Mouse (Mus musculus) C2C12 (cell line): ENCODE data around the gene Fsd2. TPM values are rescaled to one million over a fixed set of nuclear protein-coding genes. Genes with fewer than 3 reads are reported as not detected.

Experiments used
- H3K27me3 ChIP-seq: one replicate; pipeline ENCODE4 v1.6.1; 2011; ENCODE audit not compliant: control insufficient read depth, insufficient read depth, insufficient read length
- H3K36me3 ChIP-seq: one replicate; pipeline ENCODE4 v1.6.1; 2011; ENCODE audit not compliant: control insufficient read depth, insufficient read depth
- H3K4me3 ChIP-seq: one replicate; pipeline ENCODE4 v1.5.1; 2011; ENCODE audit warnings: mild to moderate bottlenecking, control low read depth; ENCODE audit not compliant: poor library complexity, insufficient read depth, severe bottlenecking
- H3K79me2 ChIP-seq: one replicate; pipeline ENCODE4 v1.6.1; 2011; ENCODE audit not compliant: control insufficient read depth, insufficient read depth
- H3K79me3 ChIP-seq: one replicate; pipeline ENCODE4 v1.6.1; 2011; ENCODE audit warnings: low read depth, control low read depth
- H3ac ChIP-seq: one replicate; pipeline ENCODE3; 2011; ENCODE audit warnings: low read depth; ENCODE audit not compliant: control insufficient read depth, insufficient read length
- CEBPB ChIP-seq: IDR thresholded peaks from one replicate; pipeline ENCODE4 v1.6.1; 2011; ENCODE audit warnings: low read depth, mild to moderate bottlenecking, control low read depth, moderate library complexity
- CTCF ChIP-seq: IDR thresholded peaks from one replicate; pipeline ENCODE4 v1.5.1; 2011; ENCODE audit not compliant: control insufficient read depth, insufficient read depth, insufficient read length
- FOSL1 ChIP-seq: IDR thresholded peaks from one replicate; pipeline ENCODE4 v1.8.0; 2011; ENCODE audit warnings: mild to moderate bottlenecking, low read length; ENCODE audit not compliant: poor library complexity, insufficient read depth, severe bottlenecking
- MAX ChIP-seq: IDR thresholded peaks from one replicate; pipeline ENCODE4 v1.6.1; 2011; ENCODE audit warnings: mild to moderate bottlenecking, control low read depth
- MYOD1 ChIP-seq: IDR thresholded peaks from one replicate; pipeline ENCODE4 v1.6.1; 2011; ENCODE audit warnings: low read depth; ENCODE audit not compliant: control insufficient read depth, insufficient read length
- MYOG ChIP-seq: IDR thresholded peaks from one replicate; pipeline ENCODE4 v1.6.1; 2011; ENCODE audit not compliant: control insufficient read depth, insufficient read length; ENCODE audit errors: extremely low read depth
- USF1 ChIP-seq: IDR thresholded peaks from one replicate; pipeline ENCODE4 v1.6.1; 2011; ENCODE audit warnings: low read depth, mild to moderate bottlenecking, control low read depth, moderate library complexity
- polyA plus RNA-seq: library from polyadenylated mRNA; unstranded; fragments of >200 nt; fragmentation: generic; extraction: Trizol; gene quantifications from one replicate; pipeline ENCODE4 v1.2.1, GENCODE M21; 2012; ENCODE audit warnings: missing spikeins

The Fsd2 gene
- polyA plus RNA-seq, 1 experiment, result not detected

GRCm38 (mm10) chr7:81592686-81593085 lies 25.9 kb upstream of the Fsd2 start:
- TF ChIP-seq CTCF (no peak), MAX (no peak), USF1 (no peak), CEBPB (no peak), MYOG (no peak), MYOD1 (no peak), FOSL1 (no peak)
- no peak overlapping the region for H3K4me3 ChIP-seq
- no peak overlapping the region for H3ac ChIP-seq
- H3K36me3 ChIP-seq, result peaks cover 3% of the 10 kb centered on the region
- H3K79me3 ChIP-seq, result no peaks in the 10 kb centered on the region
- no peaks in the 10 kb centered on the region for H3K79me2 ChIP-seq
- no peaks in the 10 kb centered on the region for H3K27me3 ChIP-seq

GRCm38 (mm10) chr7:81587238-81587637 lies 20.5 kb upstream of the Fsd2 start:
- no peaks in the 10 kb centered on the region for H3K36me3 ChIP-seq

GRCm38 (mm10) chr7:81585326-81585725 lies 18.6 kb upstream of the Fsd2 start:
- Histone ChIP-seq H3ac (no peak overlapping the region), H3K36me3 (no peaks in the 10 kb centered on the region), H3K79me2 (no peaks in the 10 kb centered on the region), H3K79me3 (no peaks in the 10 kb centered on the region), H3K4me3 (no peak overlapping the region), H3K27me3 (no peaks in the 10 kb centered on the region)
- no peak for TF ChIP-seq FOSL1
- no peak for TF ChIP-seq MYOD1
- TF ChIP-seq MYOG, result no peak
- TF ChIP-seq USF1, result no peak
- no peak for TF ChIP-seq MAX
- TF ChIP-seq CEBPB, result no peak
- TF ChIP-seq CTCF, result no peak

More at GRCm38 (mm10) chr7:81587238-81587637, 20.5 kb upstream of the Fsd2 start:
- no peaks in the 10 kb centered on the region for H3K27me3 ChIP-seq
- no peak overlapping the region for H3K4me3 ChIP-seq
- no peaks in the 10 kb centered on the region for H3K79me3 ChIP-seq
- H3K79me2 ChIP-seq, result no peaks in the 10 kb centered on the region
- TF ChIP-seq MYOD1, result no peak
- TF ChIP-seq USF1, result no peak
- no peak for TF ChIP-seq MAX
- H3ac ChIP-seq, result no peak overlapping the region

- H3K27me3 ChIP-seq, result no peaks in the 10 kb centered on the region
- H3K79me3 ChIP-seq, result no peaks in the 10 kb centered on the region
- no peak overlapping the region for H3K4me3 ChIP-seq
- no peaks in the 10 kb centered on the region for H3K79me2 ChIP-seq
- H3ac ChIP-seq, result no peak overlapping the region
- H3K36me3 ChIP-seq, result no peaks in the 10 kb centered on the region
- TF ChIP-seq CTCF, result no peak
- no peak for TF ChIP-seq USF1
- TF ChIP-seq MYOG, result no peak
- no peak for TF ChIP-seq FOSL1
- no peak for TF ChIP-seq CEBPB
- TF ChIP-seq MAX, result no peak
- TF ChIP-seq MYOD1, result no peak
Measured at GRCm38 (mm10) chr7:81583512-81583911, 16.8 kb upstream of the Fsd2 start.

- TF ChIP-seq FOSL1 (no peak), CEBPB (no peak), MYOD1 (no peak), MYOG (no peak), MAX (no peak), USF1 (no peak), CTCF (no peak)
- no peak overlapping the region for H3ac ChIP-seq
- no peaks in the 10 kb centered on the region for H3K27me3 ChIP-seq
- peaks cover 6% of the 10 kb centered on the region for H3K36me3 ChIP-seq
- H3K79me2 ChIP-seq, result no peaks in the 10 kb centered on the region
- no peaks in the 10 kb centered on the region for H3K79me3 ChIP-seq
- no peak overlapping the region for H3K4me3 ChIP-seq
Measured at GRCm38 (mm10) chr7:81579312-81579711, 12.6 kb upstream of the Fsd2 start.

GRCm38 (mm10) chr7:81578413-81578812 lies 11.7 kb upstream of the Fsd2 start:
- Histone ChIP-seq H3ac (no peak overlapping the region), H3K79me3 (no peaks in the 10 kb centered on the region), H3K4me3 (no peak overlapping the region), H3K36me3 (peaks cover 6% of the 10 kb centered on the region), H3K79me2 (peaks cover 7% of the 10 kb centered on the region), H3K27me3 (no peaks in the 10 kb centered on the region)
- TF ChIP-seq MAX, result no peak
- TF ChIP-seq FOSL1, result no peak
- TF ChIP-seq CTCF, result no peak
- no peak for TF ChIP-seq MYOG
- TF ChIP-seq CEBPB, result no peak
- TF ChIP-seq USF1, result no peak
- TF ChIP-seq MYOD1, result no peak
